Mouse (Mus musculus) lung, embryonic 14.5 days (tissue): ENCODE measurements around the gene Zfp54. TPM values are rescaled to one million over a fixed set of nuclear protein-coding genes. Genes with fewer than 3 reads are reported as not detected.
A peak's percentile ranks its signal among the peaks of the same experiment; 100 is the strongest.
"Not testable (repeated sequence)": the region's sequence is repeated elsewhere in the genome, so short reads cannot be mapped to it uniquely, and the experiment has no call there.

Source experiments
- ATAC-seq: fragments of 200-750 bp; cut with Nextera tagmentation; 2 replicates; pipeline ENCODE4 v1.8.0; 2017; ENCODE audit warnings: mild to moderate bottlenecking, moderate TSS enrichment, moderate library complexity; ENCODE audit not compliant: insufficient read depth
- DNase-seq: peaks from one replicate; pipeline ENCODE4 v3.0.0-alpha.2; 2015
- H3K27ac ChIP-seq: fragments of 300-500 bp; sonication (generic); 2 replicates; pipeline ENCODE4 v1.5.1; 2014; ENCODE audit warnings: low read depth, mild to moderate bottlenecking, moderate library complexity
- H3K27me3 ChIP-seq: fragments of 300-500 bp; sonication (generic); 2 replicates; pipeline ENCODE4 v1.6.1; 2014; ENCODE audit warnings: low read length, control low read depth; ENCODE audit not compliant: insufficient read depth
- H3K36me3 ChIP-seq: fragments of 300-500 bp; sonication (generic); 2 replicates; pipeline ENCODE4 v1.6.1; 2014; ENCODE audit warnings: control low read depth; ENCODE audit not compliant: insufficient read depth
- H3K4me1 ChIP-seq: fragments of 300-500 bp; sonication (generic); 2 replicates; pipeline ENCODE4 v1.6.1; 2014; ENCODE audit warnings: antibody characterized with exemption, control low read depth; ENCODE audit not compliant: insufficient read depth
- H3K4me2 ChIP-seq: fragments of 300-500 bp; sonication (generic); 2 replicates; pipeline ENCODE4 v1.6.1; 2014; ENCODE audit warnings: mild to moderate bottlenecking
- H3K4me3 ChIP-seq: fragments of 300-500 bp; sonication (generic); 2 replicates; pipeline ENCODE4 v1.5.1; 2014; ENCODE audit warnings: low read depth, low read length
- H3K9ac ChIP-seq: fragments of 300-500 bp; sonication (generic); 2 replicates; pipeline ENCODE4 v1.6.1; 2014
- H3K9me3 ChIP-seq: fragments of 300-500 bp; sonication (generic); 2 replicates; pipeline ENCODE4 v1.6.1; 2016; ENCODE audit warnings: low read depth, low read length, control low read depth
- CTCF ChIP-seq: IDR thresholded peaks from 2 replicates; pipeline ENCODE4 v1.5.1; 2016; ENCODE audit warnings: antibody characterized with exemption, low read depth
- WGBS: fragments of 180-500 bp; shearing (Covaris S2); extraction: QIAGEN DNeasy Blood & Tissue Kit; methylation state at CpG from one replicate; pipeline ENCODE4 v1.1.7; 2014; 5-methylcytosine and 5-hydroxymethylcytosine counted together
- polyA plus RNA-seq: library from polyadenylated mRNA; unstranded; fragments of >200 nt; fragmentation: Nextera tagmentation; extraction: Ambion mirVana; gene quantifications from 2 replicates; pipeline ENCODE4 v1.2.1, GENCODE M21; 2014

The Zfp54 gene
- polyA plus RNA-seq, 1 experiment from 2014 or later: 4.9 TPM

DNA sequence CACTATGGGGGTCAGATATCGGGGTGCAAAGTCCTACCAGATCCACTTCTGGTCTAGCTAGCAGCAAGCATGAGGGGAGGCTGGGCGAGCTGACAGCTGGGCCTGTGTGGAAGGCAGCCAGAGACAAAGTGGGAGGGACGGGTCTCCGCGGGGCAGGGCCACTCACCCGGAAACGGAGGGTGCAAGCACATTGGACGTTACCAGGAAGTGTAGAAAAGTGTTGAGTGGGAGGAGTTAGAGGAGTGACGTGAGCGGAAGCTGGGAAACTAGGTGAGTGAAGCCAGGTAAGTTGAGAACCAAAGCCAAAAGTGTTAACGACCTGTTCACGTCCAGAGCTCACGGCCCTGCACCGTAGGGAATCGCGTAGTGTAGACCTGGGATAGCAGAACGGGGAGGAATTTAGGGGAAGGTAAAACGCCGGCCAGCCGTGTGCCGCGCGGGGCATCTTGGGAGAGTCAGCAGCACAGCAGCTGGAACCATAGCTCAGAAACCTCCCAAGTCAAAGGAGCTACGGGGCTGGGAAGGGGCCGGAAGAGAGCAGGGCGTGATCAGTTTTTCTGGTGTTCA is 27.2 kb downstream of the Zfp54 start, which contains the start of gene Zfp51:
Gene Zfp51, plus strand, starts transcription at position 237 of the 567 bp plus-strand sequence.
- peak within 1 kb of the TSS; percentile 90 for H3K27ac ChIP-seq
- WGBS: under 1% methylated on average over 26 of the region's 26 CpGs
- H3K9ac ChIP-seq: peak within 1 kb of the TSS; percentile 56
- peak within 1 kb of the TSS; percentile 58 for H3K4me3 ChIP-seq
- ATAC-seq (peak; percentile 100), DNase-seq (peak; percentile 96)
- 0 out of 2 replicates have a peak, but pooled peaks cover 5% of the 10 kb centered on the region for H3K4me1 ChIP-seq
- H3K9me3 ChIP-seq: no peaks in the 10 kb centered on the region
- no peaks in the 10 kb centered on the region for H3K36me3 ChIP-seq
- TF ChIP-seq CTCF: no peak
- H3K4me2 ChIP-seq: peak within 1 kb of the TSS; percentile 60
- H3K27me3 ChIP-seq: no peaks in the 10 kb centered on the region

DNA sequence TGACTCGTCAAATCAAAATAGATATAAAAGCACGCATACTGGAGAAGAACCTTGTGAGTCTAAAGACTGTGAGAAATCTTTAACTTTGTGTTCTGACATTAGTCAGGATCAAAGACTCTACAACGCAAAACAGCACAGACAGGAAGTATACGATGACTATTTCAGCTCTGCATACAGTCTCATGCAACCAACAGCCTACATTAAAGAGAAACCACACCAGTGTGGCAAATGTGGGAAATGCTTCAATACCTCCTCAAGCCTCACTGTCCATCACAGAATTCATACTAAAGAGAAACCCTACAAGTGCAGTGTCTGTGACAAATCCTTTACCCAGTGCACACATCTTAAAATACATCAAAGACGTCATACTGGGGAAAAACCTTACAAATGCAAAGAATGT is 40.5 kb downstream of the Zfp54 start:
- Histone ChIP-seq H3K4me2 (no peak overlapping the region), H3K27ac (no peak overlapping the region), H3K4me3 (no peak overlapping the region), H3K27me3 (no peaks in the 10 kb centered on the region), H3K9ac (no peak overlapping the region), H3K36me3 (peaks cover 37% of the 10 kb centered on the region), H3K4me1 (no peaks in the 10 kb centered on the region), H3K9me3 (no peaks in the 10 kb centered on the region)
- no peak for DNase-seq
- no peak for ATAC-seq
- TF ChIP-seq CTCF: no peak
- 93% methylated on average over 5 of the region's 5 CpGs for WGBS

DNA sequence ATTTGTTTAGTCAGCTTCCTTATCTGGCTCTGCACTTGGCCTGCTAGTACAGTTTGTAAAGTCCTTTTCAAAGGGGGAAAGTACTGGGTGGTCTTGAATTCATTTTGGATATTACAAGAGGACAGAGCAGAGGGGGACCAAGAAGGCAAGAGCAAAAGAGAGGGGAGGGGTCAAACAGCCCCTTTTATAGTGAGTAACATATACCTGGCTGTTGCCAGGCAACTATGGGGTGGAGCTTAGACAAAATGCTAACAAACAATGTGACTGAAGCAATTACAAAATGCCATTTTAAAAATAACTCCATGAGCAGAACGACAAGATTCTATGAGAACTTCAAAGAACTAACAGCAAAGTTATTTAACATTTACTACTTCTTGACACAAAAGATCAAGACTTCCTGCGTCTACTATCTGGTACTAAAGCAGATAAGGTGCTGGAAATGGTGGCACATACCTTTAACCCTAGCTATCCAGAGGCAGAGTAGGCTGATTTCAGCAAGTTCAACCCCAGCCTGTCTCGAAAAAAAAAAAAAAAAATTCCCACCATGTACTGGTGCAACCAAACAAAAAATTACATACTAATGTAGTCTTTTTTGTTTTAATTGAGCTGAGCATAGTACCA is 49.1 kb downstream of the Zfp54 start:
- no peaks in the 10 kb centered on the region for H3K27me3 ChIP-seq
- H3K27ac ChIP-seq: peak overlapping the region; percentile 81
- DNase-seq (peak; percentile 2), ATAC-seq (no peak; the same call in 1 of the 2 replicates)
- H3K9me3 ChIP-seq: no peaks in the 10 kb centered on the region
- no peak for TF ChIP-seq CTCF
- H3K4me2 ChIP-seq: no peak overlapping the region
- 44% methylated on average over 3 of the region's 3 CpGs for WGBS
- H3K36me3 ChIP-seq: no peaks in the 10 kb centered on the region
- no peak overlapping the region for H3K4me3 ChIP-seq
- no peak overlapping the region for H3K9ac ChIP-seq
- 0 out of 2 replicates have a peak, but pooled peaks cover 6% of the 10 kb centered on the region for H3K4me1 ChIP-seq

DNA sequence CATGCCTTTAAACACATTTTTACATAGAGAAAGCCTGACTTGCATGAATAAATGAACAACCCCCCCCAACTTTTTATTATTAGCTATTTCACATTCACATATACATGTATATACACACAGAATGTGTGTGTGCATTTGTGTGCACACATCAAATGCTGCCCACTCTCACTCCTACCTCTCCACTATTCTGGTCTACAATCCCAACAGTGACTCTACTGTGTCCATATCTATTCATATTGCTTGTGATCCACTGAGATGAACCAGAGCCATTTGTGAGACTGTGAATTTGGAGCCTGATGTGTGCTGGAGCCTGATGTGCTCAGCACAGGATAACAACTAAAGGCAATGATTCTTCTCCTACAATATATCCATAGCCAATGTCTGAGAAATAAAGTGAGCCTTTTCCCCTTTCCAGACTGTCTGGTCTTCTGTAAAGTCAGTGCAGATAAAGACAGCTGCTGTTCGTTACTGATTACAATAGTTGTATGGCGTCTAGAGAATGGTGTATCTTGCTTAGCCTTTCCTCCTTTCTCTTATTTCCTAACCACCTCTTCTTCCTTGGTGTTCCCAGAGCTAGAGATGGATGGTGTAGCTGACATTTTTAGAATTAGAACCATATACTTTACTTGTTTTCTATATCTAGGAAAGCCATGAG is 49.8 kb downstream of the Zfp54 start:
- no peak overlapping the region for H3K4me3 ChIP-seq
- no peaks in the 10 kb centered on the region for H3K9me3 ChIP-seq
- no peak for DNase-seq
- H3K36me3 ChIP-seq: no peaks in the 10 kb centered on the region
- WGBS: 41% methylated on average over 2 of the region's 2 CpGs
- no peak for TF ChIP-seq CTCF
- ATAC-seq: peak; percentile 19; the same call in 1 of the 2 replicates
- no peaks in the 10 kb centered on the region for H3K27me3 ChIP-seq
- H3K9ac ChIP-seq: no peak overlapping the region
- H3K4me2 ChIP-seq: peak overlapping the region; percentile 30; the same call in 1 of the 2 replicates
- peak overlapping the region; percentile 81 for H3K27ac ChIP-seq
- 0 out of 2 replicates have a peak, but pooled peaks cover 6% of the 10 kb centered on the region for H3K4me1 ChIP-seq

DNA sequence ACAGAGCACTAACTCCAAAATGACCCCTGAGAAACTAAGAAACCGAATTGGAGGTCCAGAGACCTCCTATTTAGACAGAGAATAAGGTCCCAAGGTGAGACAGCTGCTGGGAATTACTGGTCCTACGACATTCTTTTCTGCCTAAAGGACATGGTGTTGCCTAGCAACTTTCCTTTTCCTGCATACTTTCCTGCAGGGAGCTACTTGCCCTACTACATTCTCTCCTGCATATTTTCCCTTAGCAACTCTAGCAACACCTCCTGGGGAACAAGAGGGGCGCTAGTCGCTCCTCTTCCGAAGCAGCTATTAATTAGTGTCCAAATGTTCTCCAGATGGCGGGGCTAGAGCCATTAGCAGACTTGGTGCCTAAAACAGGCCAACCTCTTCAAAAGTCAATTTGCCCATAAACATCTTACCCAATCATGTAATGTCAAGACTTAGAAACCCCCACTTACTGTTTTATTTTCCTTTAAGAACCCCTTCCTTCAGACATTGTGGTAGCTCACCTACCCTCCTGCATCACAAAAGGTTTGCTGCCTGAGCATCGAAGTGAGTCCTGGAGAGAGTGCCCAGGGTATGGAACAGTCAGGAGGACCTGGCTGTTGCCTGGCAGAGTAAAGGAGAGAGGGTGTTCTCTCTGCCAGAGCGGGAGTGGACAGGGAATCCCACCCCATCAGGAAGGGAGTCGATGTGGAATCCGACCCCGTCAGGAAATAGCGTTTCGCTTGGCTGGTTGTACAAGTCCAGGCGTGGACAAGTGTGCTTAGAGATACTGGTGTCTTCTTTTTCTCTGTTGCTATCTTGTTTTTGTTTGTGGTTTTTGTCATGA is 50.5 kb downstream of the Zfp54 start:
- no peaks in the 10 kb centered on the region for H3K36me3 ChIP-seq
- DNase-seq: peak; percentile 73
- peak overlapping the region; percentile 81 for H3K27ac ChIP-seq
- peak; percentile 93 for ATAC-seq
- H3K4me3 ChIP-seq: no peak overlapping the region
- peak; percentile 45 for TF ChIP-seq CTCF
- no peaks in the 10 kb centered on the region for H3K9me3 ChIP-seq
- H3K4me1 ChIP-seq: 0 out of 2 replicates have a peak, but pooled peaks cover 6% of the 10 kb centered on the region
- no peak overlapping the region for H3K9ac ChIP-seq
- H3K4me2 ChIP-seq: peak overlapping the region; percentile 30; the same call in 1 of the 2 replicates
- H3K27me3 ChIP-seq: no peaks in the 10 kb centered on the region
- WGBS: 24% methylated on average over 14 of the region's 14 CpGs

DNA sequence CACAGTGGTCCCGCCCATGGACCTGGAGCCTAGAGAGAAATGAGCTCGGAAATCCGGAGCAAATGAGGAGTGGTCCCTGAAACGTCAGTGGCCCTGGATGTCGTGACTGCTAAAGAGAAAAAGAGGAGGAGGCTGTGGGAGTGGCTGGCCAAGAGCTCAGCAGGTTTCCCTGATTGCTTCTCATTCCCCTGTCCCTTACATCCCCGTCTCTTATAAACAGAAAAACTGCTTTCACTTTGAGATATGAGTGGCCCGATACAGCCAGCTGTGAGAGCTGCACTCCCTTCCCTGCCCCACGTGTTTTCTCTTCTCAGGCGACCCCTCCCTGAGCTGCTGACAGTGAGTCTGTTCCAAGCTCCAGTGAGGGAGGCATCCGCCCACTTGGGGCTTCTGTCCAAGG is 51.7 kb downstream of the Zfp54 start:
- H3K4me2 ChIP-seq: peak overlapping the region; percentile 25; the same call in 1 of the 2 replicates
- not testable (repeated sequence) for H3K36me3 ChIP-seq, H3K27me3 ChIP-seq, H3K9me3 ChIP-seq, H3K4me3 ChIP-seq, H3K27ac ChIP-seq, H3K4me1 ChIP-seq, H3K9ac ChIP-seq, ATAC-seq, DNase-seq
- WGBS: 3% methylated on average over 9 of the region's 10 CpGs

DNA sequence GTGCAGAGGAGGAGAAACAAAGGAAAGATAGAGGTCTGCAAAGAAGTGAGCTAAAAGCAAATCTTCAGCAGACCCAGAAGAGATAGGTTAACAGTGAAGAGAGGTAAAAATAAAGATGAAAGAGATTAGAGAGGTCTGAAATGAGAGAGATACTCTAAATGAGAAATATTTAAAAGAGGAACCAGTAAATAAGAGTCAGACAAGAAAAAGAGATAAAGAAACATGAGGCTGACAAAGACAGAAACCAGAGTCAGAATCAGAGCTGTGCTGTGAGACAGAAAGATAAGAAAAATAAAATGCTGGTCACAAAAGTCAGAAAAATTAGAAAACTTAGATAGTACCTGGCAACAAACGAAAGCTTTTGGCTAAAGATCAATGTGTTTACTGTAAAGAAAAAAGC is 52.3 kb downstream of the Zfp54 start:
- H3K4me2 ChIP-seq, H3K4me1 ChIP-seq, H3K9me3 ChIP-seq, DNase-seq, H3K27ac ChIP-seq, H3K9ac ChIP-seq, H3K4me3 ChIP-seq, H3K27me3 ChIP-seq, ATAC-seq, H3K36me3 ChIP-seq: not testable (repeated sequence)
- 69% methylated on average over 1 of the region's 1 CpGs for WGBS

DNA sequence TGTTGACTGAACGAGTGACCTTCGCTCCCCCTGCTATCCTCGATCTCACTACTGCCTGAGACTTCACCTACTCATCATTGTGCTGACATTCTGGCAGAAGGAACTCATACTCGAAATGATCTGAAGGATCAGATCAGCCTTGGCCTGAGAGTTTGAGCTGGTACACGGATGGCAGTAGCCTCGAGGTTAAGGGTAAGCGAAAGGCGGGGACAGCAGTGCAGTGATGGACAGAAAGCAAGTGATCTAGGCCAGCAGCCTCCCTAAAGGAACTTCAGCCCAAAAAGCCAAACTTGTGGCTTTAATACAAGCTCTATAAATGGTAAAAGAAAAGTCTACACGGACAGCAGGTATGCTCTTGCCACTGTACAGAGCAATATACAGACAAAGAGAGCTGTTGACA is 53.3 kb downstream of the Zfp54 start:
- 61% methylated on average over 4 of the region's 9 CpGs for WGBS
- not testable (repeated sequence) for ATAC-seq, H3K4me3 ChIP-seq

DNA sequence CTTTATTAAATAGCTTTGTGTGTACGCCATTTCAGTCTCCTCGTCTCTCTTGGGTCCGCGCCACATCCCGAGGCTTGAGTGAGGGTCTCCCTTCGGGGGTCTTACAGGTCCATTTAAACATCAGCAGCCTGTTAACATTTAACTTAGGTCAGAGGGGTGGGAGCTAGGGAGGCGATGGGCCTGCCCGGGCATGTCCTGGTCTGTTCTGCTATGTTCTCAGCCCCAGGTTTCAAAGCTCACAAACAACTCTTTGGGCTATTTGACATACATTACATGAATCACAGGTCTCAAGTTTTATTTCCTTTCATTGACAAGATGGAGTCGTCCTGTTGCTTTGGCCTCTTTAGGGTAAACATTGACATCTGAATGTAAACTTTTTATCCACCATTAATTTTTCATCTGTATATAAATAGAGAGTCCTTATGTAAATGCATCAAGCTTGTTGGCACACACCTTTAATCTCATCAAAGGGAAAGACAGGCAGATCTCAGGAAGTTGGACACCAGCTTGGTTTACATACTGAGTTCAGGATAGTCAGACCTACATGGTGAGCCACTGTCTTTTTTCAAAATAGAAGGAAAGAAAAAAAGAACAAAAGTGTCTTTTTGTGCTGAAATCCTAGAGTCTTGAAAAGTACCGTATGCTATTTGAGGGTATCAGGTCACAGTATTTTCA is 55.2 kb downstream of the Zfp54 start:
- DNase-seq (peak; percentile 3), ATAC-seq (peak; percentile 67; the same call in 1 of the 2 replicates)
- 62% methylated on average over 9 of the region's 10 CpGs for WGBS
- not testable (repeated sequence) for H3K4me3 ChIP-seq, H3K9me3 ChIP-seq, H3K9ac ChIP-seq, H3K4me2 ChIP-seq, H3K36me3 ChIP-seq, H3K27me3 ChIP-seq, H3K27ac ChIP-seq, H3K4me1 ChIP-seq

More for the DNA sequence above, 53.3 kb downstream of the Zfp54 start:
- H3K4me1 ChIP-seq, H3K4me2 ChIP-seq, H3K9ac ChIP-seq, H3K27ac ChIP-seq, H3K27me3 ChIP-seq, DNase-seq, H3K36me3 ChIP-seq, H3K9me3 ChIP-seq: not testable (repeated sequence)
